Mouse (Mus musculus): Measurements from ENCODE around the gene Pomgnt1. TPM values are rescaled to one million over a fixed set of nuclear protein-coding genes. Genes with fewer than 3 reads are reported as not detected.

Pomgnt1 gene
- polyA plus RNA-seq, 1 experiment from 2014 or later, result 66.3 TPM

DNA sequence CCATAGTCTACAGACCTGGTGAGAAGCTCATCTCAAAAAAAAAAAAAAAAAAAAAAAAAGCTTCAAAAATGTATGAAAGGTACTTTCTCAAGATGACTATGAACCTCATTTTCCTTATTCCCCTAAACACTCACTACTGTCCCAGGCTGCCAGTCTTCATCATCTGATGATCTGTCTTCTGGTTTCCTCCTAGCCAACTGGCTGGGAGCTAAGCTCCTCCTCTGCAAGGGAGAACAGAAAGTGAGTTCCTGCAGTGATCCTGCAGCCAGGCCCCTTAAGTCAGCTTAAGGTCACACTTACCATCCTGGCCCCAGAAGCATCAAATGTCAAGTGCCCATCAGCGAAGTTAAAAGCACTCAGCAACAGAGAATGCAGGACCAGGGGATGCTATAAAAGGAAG lies 878 bp upstream of the Pomgnt1 start:
- Histone ChIP-seq H3K4me3 (ENCODE audit: control insufficient read depth in 1 of 2, insufficient read depth in 1 of 2, low read depth in 1 of 2, low read length in 2 of 2) (peak overlapping the region; percentile 50 to 56), H3K36me3 (ENCODE audit: control insufficient read depth, insufficient read depth, low read length) (0 out of 2 replicates have a peak, but pooled peaks cover 12% of the 10 kb centered on the region), H3K27ac (replicated peaks in 1 of 2; ENCODE audit: control insufficient read depth in 1 of 2, insufficient read depth in 1 of 2, low read depth in 2 of 2, low read length in 2 of 2) (peak overlapping the region in 1 of 2 experiments; percentile 55; a peak in 2 of 4 replicates), H3K9ac (ENCODE audit: low read length) (peak overlapping the region; percentile 72), H3K4me2 (ENCODE audit: low read length) (peak overlapping the region; percentile 81), H3K4me1 (ENCODE audit: control insufficient read depth in 2 of 2, insufficient read depth in 2 of 2, low read length in 2 of 2) (peaks cover 2 to 19% of the 10 kb centered on the region in 2 experiments; a peak in 3 of 4 replicates), H3K27me3 (ENCODE audit: control insufficient read depth, insufficient read depth, low read length) (no peaks in the 10 kb centered on the region), H3K9me3 (ENCODE audit: control insufficient read depth, low read length) (no peaks in the 10 kb centered on the region)
- ATAC-seq (ENCODE audit: insufficient number of reproducible peaks, insufficient read depth, low FRiP score, low read depth), result no peak
- 0% methylated on average over 1 of the region's 1 CpGs for WGBS

DNA sequence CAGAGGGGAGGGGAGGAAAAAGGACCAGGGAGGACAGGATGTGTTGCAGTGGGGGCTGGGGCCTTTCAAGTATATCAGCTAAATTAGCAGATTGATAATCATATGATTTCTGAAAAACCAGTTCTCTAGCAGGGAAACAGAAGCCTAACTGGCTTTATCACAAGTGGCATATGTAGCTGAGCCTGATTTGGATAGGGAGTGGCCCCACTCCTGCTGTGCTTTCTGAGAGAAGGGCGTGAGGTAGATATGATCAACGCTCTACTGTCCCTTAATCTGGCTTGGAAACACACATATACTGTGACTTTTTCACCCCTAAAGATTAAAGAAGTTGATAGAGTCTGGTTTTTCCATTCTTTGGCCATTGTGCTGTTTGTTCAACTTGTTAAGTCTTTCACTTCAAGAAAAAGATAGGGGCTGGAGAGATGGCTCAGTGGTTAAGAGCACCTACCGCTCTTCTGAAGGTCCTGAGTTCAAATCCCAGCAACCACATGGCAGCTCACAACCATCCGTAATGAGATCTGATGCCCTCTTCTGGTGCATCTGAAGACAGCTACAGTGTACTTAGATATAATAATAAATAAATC lies 2.3 kb downstream of the Pomgnt1 start:
- H3K4me1 ChIP-seq (ENCODE audit: control insufficient read depth in 2 of 2, insufficient read depth in 2 of 2, low read length in 2 of 2), result peaks cover 2 to 19% of the 10 kb centered on the region in 2 experiments; a peak in 3 of 4 replicates
- no peak overlapping the region for H3K4me2 ChIP-seq (ENCODE audit: low read length)
- H3K9ac ChIP-seq (ENCODE audit: low read length), result no peak overlapping the region
- no peak overlapping the region for H3K4me3 ChIP-seq (ENCODE audit: control insufficient read depth in 1 of 2, insufficient read depth in 1 of 2, low read depth in 1 of 2, low read length in 2 of 2)
- ATAC-seq (ENCODE audit: insufficient number of reproducible peaks, insufficient read depth, low FRiP score, low read depth), result no peak
- H3K36me3 ChIP-seq (ENCODE audit: control insufficient read depth, insufficient read depth, low read length), result no peaks in the 10 kb centered on the region
- no peaks in the 10 kb centered on the region for H3K9me3 ChIP-seq (ENCODE audit: control insufficient read depth, low read length)
- 83% methylated on average over 4 of the region's 4 CpGs for WGBS
- no peaks in the 10 kb centered on the region for H3K27me3 ChIP-seq (ENCODE audit: control insufficient read depth, insufficient read depth, low read length)
- no peak overlapping the region for H3K27ac ChIP-seq (replicated peaks in 1 of 2; ENCODE audit: control insufficient read depth in 1 of 2, insufficient read depth in 1 of 2, low read depth in 2 of 2, low read length in 2 of 2)

- H3K9me3 ChIP-seq (ENCODE audit: control insufficient read depth, low read length), result no peaks in the 10 kb centered on the region
- H3K4me3 ChIP-seq (ENCODE audit: control insufficient read depth in 1 of 2, insufficient read depth in 1 of 2, low read depth in 1 of 2, low read length in 2 of 2), result no peak overlapping the region
- 71% methylated on average over 6 of the region's 6 CpGs for WGBS
- no peak overlapping the region for H3K9ac ChIP-seq (ENCODE audit: low read length)
- ATAC-seq (ENCODE audit: insufficient number of reproducible peaks, insufficient read depth, low FRiP score, low read depth), result no peak
- H3K4me2 ChIP-seq (ENCODE audit: low read length), result no peak overlapping the region
- no peak overlapping the region for H3K27ac ChIP-seq (replicated peaks in 1 of 2; ENCODE audit: control insufficient read depth in 1 of 2, insufficient read depth in 1 of 2, low read depth in 2 of 2, low read length in 2 of 2)
- H3K4me1 ChIP-seq (ENCODE audit: control insufficient read depth in 2 of 2, insufficient read depth in 2 of 2, low read length in 2 of 2), result peaks cover 0 to 14% of the 10 kb centered on the region in 2 experiments; a peak in 3 of 4 replicates
- H3K36me3 ChIP-seq (ENCODE audit: control insufficient read depth, insufficient read depth, low read length), result no peaks in the 10 kb centered on the region
- no peaks in the 10 kb centered on the region for H3K27me3 ChIP-seq (ENCODE audit: control insufficient read depth, insufficient read depth, low read length)
Measured at GRCm38 (mm10) chr4:116127956-116128355, 4.3 kb downstream of the Pomgnt1 start.

GRCm38 (mm10) chr4:116133126-116133525 lies 9.5 kb downstream of the Pomgnt1 start:
- no peaks in the 10 kb centered on the region for H3K27me3 ChIP-seq (ENCODE audit: control insufficient read depth, insufficient read depth, low read length)
- no peak overlapping the region for H3K4me2 ChIP-seq (ENCODE audit: low read length)
- no peaks in the 10 kb centered on the region for H3K9me3 ChIP-seq (ENCODE audit: control insufficient read depth, low read length)
- H3K36me3 ChIP-seq (ENCODE audit: control insufficient read depth, insufficient read depth, low read length), result 0 out of 2 replicates have a peak, but pooled peaks cover 4% of the 10 kb centered on the region
- H3K4me1 ChIP-seq (ENCODE audit: control insufficient read depth in 2 of 2, insufficient read depth in 2 of 2, low read length in 2 of 2), result peaks cover 0 to 7% of the 10 kb centered on the region in 2 experiments; a peak in 1 of 4 replicates
- H3K9ac ChIP-seq (ENCODE audit: low read length), result no peak overlapping the region
- ATAC-seq (ENCODE audit: insufficient number of reproducible peaks, insufficient read depth, low FRiP score, low read depth), result no peak
- no peak overlapping the region for H3K27ac ChIP-seq (replicated peaks in 1 of 2; ENCODE audit: control insufficient read depth in 1 of 2, insufficient read depth in 1 of 2, low read depth in 2 of 2, low read length in 2 of 2)
- no peak overlapping the region for H3K4me3 ChIP-seq (ENCODE audit: control insufficient read depth in 1 of 2, insufficient read depth in 1 of 2, low read depth in 1 of 2, low read length in 2 of 2)
- WGBS, result 86% methylated on average over 4 of the region's 4 CpGs

DNA sequence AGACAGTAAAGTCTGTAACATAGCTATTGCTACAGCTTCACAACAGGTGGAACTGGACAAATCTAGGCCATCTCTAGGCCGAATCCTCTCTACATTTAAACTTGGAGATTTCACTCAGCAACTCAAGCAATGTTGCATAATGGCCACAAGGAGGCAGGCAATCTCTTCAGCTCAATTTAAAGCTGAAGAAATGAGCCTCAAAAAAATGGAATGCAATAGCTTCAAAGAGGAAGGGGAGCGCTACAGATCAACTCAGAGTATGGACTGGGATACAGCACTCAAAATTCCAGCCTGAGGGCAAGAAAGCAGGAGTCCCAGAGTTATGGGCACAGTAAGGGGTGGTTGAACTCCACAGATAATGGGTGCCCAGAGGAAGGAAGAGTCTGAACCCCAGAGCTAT lies 11.3 kb downstream of the Pomgnt1 start:
- no peaks in the 10 kb centered on the region for H3K9me3 ChIP-seq (ENCODE audit: control insufficient read depth, low read length)
- H3K4me1 ChIP-seq (ENCODE audit: control insufficient read depth in 2 of 2, insufficient read depth in 2 of 2, low read length in 2 of 2), result peaks cover 0 to 7% of the 10 kb centered on the region in 2 experiments; a peak in 1 of 4 replicates
- no peak overlapping the region for H3K9ac ChIP-seq (ENCODE audit: low read length)
- H3K4me3 ChIP-seq (ENCODE audit: control insufficient read depth in 1 of 2, insufficient read depth in 1 of 2, low read depth in 1 of 2, low read length in 2 of 2), result no peak overlapping the region
- 0 out of 2 replicates have a peak, but pooled peaks cover 4% of the 10 kb centered on the region for H3K36me3 ChIP-seq (ENCODE audit: control insufficient read depth, insufficient read depth, low read length)
- no peak overlapping the region for H3K4me2 ChIP-seq (ENCODE audit: low read length)
- WGBS, result 32% methylated on average over 2 of the region's 2 CpGs
- H3K27me3 ChIP-seq (ENCODE audit: control insufficient read depth, insufficient read depth, low read length), result no peaks in the 10 kb centered on the region
- H3K27ac ChIP-seq (replicated peaks in 1 of 2; ENCODE audit: control insufficient read depth in 1 of 2, insufficient read depth in 1 of 2, low read depth in 2 of 2, low read length in 2 of 2), result no peak overlapping the region
- ATAC-seq (ENCODE audit: insufficient number of reproducible peaks, insufficient read depth, low FRiP score, low read depth), result no peak

- no peak overlapping the region for H3K4me2 ChIP-seq (ENCODE audit: low read length)
- 0 out of 2 replicates have a peak, but pooled peaks cover 4% of the 10 kb centered on the region for H3K36me3 ChIP-seq (ENCODE audit: control insufficient read depth, insufficient read depth, low read length)
- peaks cover 0 to 9% of the 10 kb centered on the region in 2 experiments; a peak in 1 of 4 replicates for H3K4me1 ChIP-seq (ENCODE audit: control insufficient read depth in 2 of 2, insufficient read depth in 2 of 2, low read length in 2 of 2)
- H3K27me3 ChIP-seq (ENCODE audit: control insufficient read depth, insufficient read depth, low read length), result no peaks in the 10 kb centered on the region
- no peak for ATAC-seq (ENCODE audit: insufficient number of reproducible peaks, insufficient read depth, low FRiP score, low read depth)
- H3K9ac ChIP-seq (ENCODE audit: low read length), result 0 out of 2 replicates have a peak overlapping the region, but pooled peaks have one; percentile 4
- no peak overlapping the region for H3K4me3 ChIP-seq (ENCODE audit: control insufficient read depth in 1 of 2, insufficient read depth in 1 of 2, low read depth in 1 of 2, low read length in 2 of 2)
- 34% methylated on average over 13 of the region's 13 CpGs for WGBS
- H3K9me3 ChIP-seq (ENCODE audit: control insufficient read depth, low read length), result no peaks in the 10 kb centered on the region
- H3K27ac ChIP-seq (replicated peaks in 1 of 2; ENCODE audit: control insufficient read depth in 1 of 2, insufficient read depth in 1 of 2, low read depth in 2 of 2, low read length in 2 of 2), result no peak overlapping the region
Measured at GRCm38 (mm10) chr4:116137421-116137996, 13.9 kb downstream of the Pomgnt1 start.

DNA sequence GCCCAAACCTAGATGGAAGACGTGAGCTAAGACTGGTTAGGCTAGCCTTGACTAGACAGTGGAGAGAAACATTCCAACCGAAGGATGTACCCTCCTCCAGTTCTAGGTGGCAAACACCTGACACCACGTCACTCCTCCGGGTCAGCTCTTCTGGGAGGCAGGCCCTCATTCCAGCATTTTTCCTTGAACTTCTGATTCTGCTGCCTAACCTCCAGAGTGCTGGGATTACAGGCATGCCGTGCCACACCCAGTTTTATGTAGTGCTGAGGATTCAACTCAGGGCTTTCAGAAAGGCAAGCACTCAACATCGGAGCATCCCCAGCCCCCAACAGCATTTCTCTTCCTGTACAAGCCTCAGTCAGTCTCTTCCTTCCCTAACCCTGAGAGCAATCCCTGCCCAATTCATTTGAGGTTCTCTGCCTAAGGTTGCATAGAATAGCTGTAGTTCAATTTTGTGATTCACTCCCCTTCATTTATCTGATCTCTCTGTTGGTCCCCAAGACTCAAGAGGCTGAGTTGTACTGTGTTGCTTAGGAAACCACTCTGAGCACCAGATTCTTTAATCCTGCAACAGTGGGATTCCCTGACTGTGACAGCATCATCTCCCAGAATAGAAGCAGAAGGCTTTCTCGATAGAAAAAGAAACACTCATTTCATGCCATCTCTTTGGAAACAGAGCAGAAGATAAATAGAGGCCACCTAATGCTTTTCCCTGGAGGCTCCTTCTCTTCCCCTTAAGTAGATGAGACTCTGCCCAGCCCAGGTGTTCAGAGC lies 17.3 kb downstream of the Pomgnt1 start:
- WGBS, result 63% methylated on average over 7 of the region's 7 CpGs

More for the DNA sequence above, 17.3 kb downstream of the Pomgnt1 start:
- Histone ChIP-seq H3K4me2 (ENCODE audit: low read length) (no peak overlapping the region), H3K36me3 (ENCODE audit: control insufficient read depth, insufficient read depth, low read length) (0 out of 2 replicates have a peak, but pooled peaks cover 4% of the 10 kb centered on the region), H3K9ac (ENCODE audit: low read length) (no peak overlapping the region), H3K4me3 (ENCODE audit: control insufficient read depth in 1 of 2, insufficient read depth in 1 of 2, low read depth in 1 of 2, low read length in 2 of 2) (no peak overlapping the region), H3K9me3 (ENCODE audit: control insufficient read depth, low read length) (no peaks in the 10 kb centered on the region), H3K27me3 (ENCODE audit: control insufficient read depth, insufficient read depth, low read length) (no peaks in the 10 kb centered on the region), H3K4me1 (ENCODE audit: control insufficient read depth in 2 of 2, insufficient read depth in 2 of 2, low read length in 2 of 2) (peaks cover 7 to 19% of the 10 kb centered on the region in 2 experiments), H3K27ac (replicated peaks in 1 of 2; ENCODE audit: control insufficient read depth in 1 of 2, insufficient read depth in 1 of 2, low read depth in 2 of 2, low read length in 2 of 2) (no peak overlapping the region)
- ATAC-seq (ENCODE audit: insufficient number of reproducible peaks, insufficient read depth, low FRiP score, low read depth), result no peak
